Mouse (Mus musculus) C2C12 (cell line): ENCODE measurements around the gene Tmem51.

ENCODE experiments used
- CTCF ChIP-seq: IDR thresholded peaks from one replicate; pipeline ENCODE4 v1.5.1; 2011; ENCODE audit not compliant: control insufficient read depth, insufficient read depth, insufficient read length
- MAX ChIP-seq: IDR thresholded peaks from one replicate; pipeline ENCODE4 v1.6.1; 2011; ENCODE audit warnings: mild to moderate bottlenecking, control low read depth
- MYOG ChIP-seq: IDR thresholded peaks from one replicate; pipeline ENCODE4 v1.6.1; 2011; ENCODE audit not compliant: control insufficient read depth, insufficient read length; ENCODE audit errors: extremely low read depth

DNA sequence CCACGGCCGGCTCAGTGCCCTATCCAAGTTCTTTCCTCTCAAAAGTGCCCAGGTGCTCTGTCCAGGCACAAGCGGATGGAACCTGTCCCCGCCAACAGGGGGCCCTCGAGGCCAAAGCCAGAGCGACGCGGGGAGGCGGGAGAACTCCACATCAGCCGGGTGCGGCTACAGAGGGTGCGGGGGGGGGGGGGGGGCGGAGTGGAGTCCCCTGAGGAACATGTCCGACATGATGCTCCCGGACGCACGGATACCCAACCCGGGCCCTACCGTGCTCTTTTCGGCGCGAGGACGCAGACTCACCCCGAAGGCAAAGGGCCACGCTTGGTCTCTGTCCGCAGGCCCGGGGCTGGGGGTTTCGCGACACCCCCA is 358 bp downstream of the Tmem51 start:
- no peak for TF ChIP-seq CTCF
- no peak for TF ChIP-seq MYOG
- no peak for TF ChIP-seq MAX
